Mouse (Mus musculus): ENCODE measurements at regions not wholly inside any gene's neighbourhood (a gene's known extent, or its start where the extent isn't known, plus 50 kb on each side); places are given as distances from the start of the nearest gene placed in this dataset.
A peak's percentile ranks its signal among the peaks of the same experiment; 100 is the strongest.

- peak overlapping the region; percentile 77 for H3K27ac ChIP-seq
Measured at GRCm38 (mm10) chr2:174900671-174900991, 109.4 kb upstream of the Gm14444 start.

GRCm38 (mm10) chr2:174901801-174902200 is 108.2 kb upstream of the Gm14444 start:
- no peaks in the 10 kb centered on the region for H3K36me3 ChIP-seq
- H3K27ac ChIP-seq, result peak overlapping the region; percentile 39; the same call in 1 of the 2 replicates
- no peak for DNase-seq (ENCODE audit: low spot score)
- no peak overlapping the region for H3K4me3 ChIP-seq
- H3K27me3 ChIP-seq (ENCODE audit: low read depth, poor library complexity, severe bottlenecking), result no peaks in the 10 kb centered on the region
- no peaks in the 10 kb centered on the region for H3K9me3 ChIP-seq (replicated peaks)
- 88% methylated on average over 16 of the region's 16 CpGs for WGBS
- peaks cover 26% of the 10 kb centered on the region for H3K4me1 ChIP-seq

More at GRCm38 (mm10) chr2:174900671-174900991, 109.4 kb upstream of the Gm14444 start:
- Histone ChIP-seq H3K27me3 (ENCODE audit: low read depth, poor library complexity, severe bottlenecking) (no peaks in the 10 kb centered on the region), H3K36me3 (no peaks in the 10 kb centered on the region), H3K4me3 (no peak overlapping the region), H3K4me1 (peaks cover 21% of the 10 kb centered on the region), H3K9me3 (replicated peaks) (no peaks in the 10 kb centered on the region)
- DNase-seq (ENCODE audit: low spot score), result peak; percentile 76

GRCm38 (mm10) chr2:174903627-174904026 is 106.4 kb upstream of the Gm14444 start:
- H3K27ac ChIP-seq, result peak overlapping the region; percentile 65
- no peaks in the 10 kb centered on the region for H3K36me3 ChIP-seq
- DNase-seq (ENCODE audit: low spot score), result no peak
- H3K4me1 ChIP-seq, result peaks cover 26% of the 10 kb centered on the region
- 44% methylated on average over 7 of the region's 7 CpGs for WGBS
- no peak overlapping the region for H3K4me3 ChIP-seq
- no peaks in the 10 kb centered on the region for H3K27me3 ChIP-seq (ENCODE audit: low read depth, poor library complexity, severe bottlenecking)
- no peaks in the 10 kb centered on the region for H3K9me3 ChIP-seq (replicated peaks)

- 0 out of 2 replicates have a peak overlapping the region, but pooled peaks have one; percentile 1 for H3K27ac ChIP-seq
- no peaks in the 10 kb centered on the region for H3K9me3 ChIP-seq (replicated peaks)
- peaks cover 16% of the 10 kb centered on the region for H3K4me1 ChIP-seq
- WGBS, result 61% methylated on average over 6 of the region's 6 CpGs
- DNase-seq (ENCODE audit: low spot score), result peak; percentile 56
- H3K4me3 ChIP-seq, result no peak overlapping the region
- H3K36me3 ChIP-seq, result no peaks in the 10 kb centered on the region
- H3K27me3 ChIP-seq (ENCODE audit: low read depth, poor library complexity, severe bottlenecking), result no peaks in the 10 kb centered on the region
Measured at GRCm38 (mm10) chr2:174905865-174906639, 104.0 kb upstream of the Gm14444 start.

GRCm38 (mm10) chr2:174917146-174917905 is 92.7 kb upstream of the Gm14444 start:
- Histone ChIP-seq H3K27me3 (ENCODE audit: low read depth, poor library complexity, severe bottlenecking) (no peaks in the 10 kb centered on the region), H3K9me3 (replicated peaks) (no peaks in the 10 kb centered on the region), H3K4me3 (0 out of 2 replicates have a peak overlapping the region, but pooled peaks have one; percentile 10), H3K36me3 (no peaks in the 10 kb centered on the region), H3K27ac (peak overlapping the region; percentile 87), H3K4me1 (peaks cover 39% of the 10 kb centered on the region)
- WGBS, result 31% methylated on average over 10 of the region's 10 CpGs
- peak; percentile 69 for DNase-seq (ENCODE audit: low spot score)

GRCm38 (mm10) chr2:174917975-174918374 is 92.1 kb upstream of the Gm14444 start:
- Histone ChIP-seq H3K4me1 (peaks cover 39% of the 10 kb centered on the region), H3K4me3 (0 out of 2 replicates have a peak overlapping the region, but pooled peaks have one; percentile 17), H3K27me3 (ENCODE audit: low read depth, poor library complexity, severe bottlenecking) (no peaks in the 10 kb centered on the region), H3K36me3 (no peaks in the 10 kb centered on the region), H3K27ac (peak overlapping the region; percentile 87), H3K9me3 (replicated peaks) (no peaks in the 10 kb centered on the region)
- WGBS, result 24% methylated on average over 5 of the region's 5 CpGs
- DNase-seq (ENCODE audit: low spot score), result no peak

- no peaks in the 10 kb centered on the region for H3K9me3 ChIP-seq (replicated peaks)
- H3K27ac ChIP-seq, result no peak overlapping the region
- H3K4me3 ChIP-seq, result no peak overlapping the region
- peaks cover 23% of the 10 kb centered on the region for H3K4me1 ChIP-seq
- no peaks in the 10 kb centered on the region for H3K27me3 ChIP-seq (ENCODE audit: low read depth, poor library complexity, severe bottlenecking)
- WGBS, result 79% methylated on average over 4 of the region's 4 CpGs
- H3K36me3 ChIP-seq, result no peaks in the 10 kb centered on the region
- DNase-seq (ENCODE audit: low spot score), result no peak
Measured at GRCm38 (mm10) chr2:174922208-174922607, 87.8 kb upstream of the Gm14444 start.

- no peak for DNase-seq (ENCODE audit: low spot score)
- H3K4me3 ChIP-seq, result no peak overlapping the region
- WGBS, result 66% methylated on average over 2 of the region's 2 CpGs
- H3K27me3 ChIP-seq (ENCODE audit: low read depth, poor library complexity, severe bottlenecking), result no peaks in the 10 kb centered on the region
- H3K4me1 ChIP-seq, result peaks cover 8% of the 10 kb centered on the region; the same call in 1 of the 2 replicates
- H3K36me3 ChIP-seq, result no peaks in the 10 kb centered on the region
- no peak overlapping the region for H3K27ac ChIP-seq
- H3K9me3 ChIP-seq (replicated peaks), result no peaks in the 10 kb centered on the region
Measured at GRCm38 (mm10) chr2:174929718-174930117, 80.3 kb upstream of the Gm14444 start.

GRCm38 (mm10) chr2:174932137-174933012 is 77.7 kb upstream of the Gm14444 start:
- Histone ChIP-seq H3K4me3 (no peak overlapping the region), H3K27me3 (ENCODE audit: low read depth, poor library complexity, severe bottlenecking) (no peaks in the 10 kb centered on the region), H3K36me3 (no peaks in the 10 kb centered on the region), H3K9me3 (replicated peaks) (no peaks in the 10 kb centered on the region), H3K4me1 (peaks cover 8% of the 10 kb centered on the region; the same call in 1 of the 2 replicates), H3K27ac (peak overlapping the region; percentile 51; the same call in 1 of the 2 replicates)
- WGBS, result 39% methylated on average over 20 of the region's 20 CpGs
- peak; percentile 92 for DNase-seq (ENCODE audit: low spot score)

- H3K27me3 ChIP-seq (ENCODE audit: low read depth, poor library complexity, severe bottlenecking), result no peaks in the 10 kb centered on the region
- peaks cover 8% of the 10 kb centered on the region; the same call in 1 of the 2 replicates for H3K4me1 ChIP-seq
- no peak for DNase-seq (ENCODE audit: low spot score)
- no peaks in the 10 kb centered on the region for H3K36me3 ChIP-seq
- H3K9me3 ChIP-seq (replicated peaks), result no peaks in the 10 kb centered on the region
- 17% methylated on average over 6 of the region's 6 CpGs for WGBS
- H3K27ac ChIP-seq, result no peak overlapping the region
- H3K4me3 ChIP-seq, result no peak overlapping the region
Measured at GRCm38 (mm10) chr2:174933013-174933353, 77.1 kb upstream of the Gm14444 start.

GRCm38 (mm10) chr2:174936665-174937064 is 73.4 kb upstream of the Gm14444 start:
- H3K4me3 ChIP-seq, result no peak overlapping the region
- H3K36me3 ChIP-seq, result no peaks in the 10 kb centered on the region
- H3K27me3 ChIP-seq (ENCODE audit: low read depth, poor library complexity, severe bottlenecking), result no peaks in the 10 kb centered on the region
- H3K4me1 ChIP-seq, result peaks cover 8% of the 10 kb centered on the region; the same call in 1 of the 2 replicates
- no peak for DNase-seq (ENCODE audit: low spot score)
- no peak overlapping the region for H3K27ac ChIP-seq
- no peaks in the 10 kb centered on the region for H3K9me3 ChIP-seq (replicated peaks)
- 35% methylated on average over 5 of the region's 5 CpGs for WGBS

GRCm38 (mm10) chr2:174937930-174938329 is 72.1 kb upstream of the Gm14444 start:
- Histone ChIP-seq H3K4me1 (no peaks in the 10 kb centered on the region), H3K27ac (no peak overlapping the region), H3K9me3 (replicated peaks) (no peaks in the 10 kb centered on the region), H3K4me3 (no peak overlapping the region), H3K27me3 (ENCODE audit: low read depth, poor library complexity, severe bottlenecking) (no peaks in the 10 kb centered on the region), H3K36me3 (no peaks in the 10 kb centered on the region)
- 87% methylated on average over 4 of the region's 4 CpGs for WGBS
- DNase-seq (ENCODE audit: low spot score), result no peak

Measured in limb, embryonic 10.5 days (tissue).